Mouse (Mus musculus) cerebellum, postnatal 25 days (tissue): ENCODE results near the gene Gm49425.
A peak's percentile ranks its signal among the peaks of the same experiment; 100 is the strongest.

Experiments used
- DNase-seq, 2 experiments: peaks; one replicate each; pipeline ENCODE4 v3.0.0; 2021; ENCODE audit warnings: mixed read lengths in 2 of 2

Gm49425 gene

GRCm38 (mm10) chr15:101485911-101486635, 31.0 kb downstream of the Gm49425 start:
- no peak for DNase-seq

GRCm38 (mm10) chr15:101484939-101485338, 32.1 kb downstream of the Gm49425 start:
- no peak for DNase-seq

- DNase-seq: no peak
Observed at GRCm38 (mm10) chr15:101483646-101484045, 33.4 kb downstream of the Gm49425 start.

GRCm38 (mm10) chr15:101482056-101482455, 35.0 kb downstream of the Gm49425 start:
- DNase-seq: no peak

GRCm38 (mm10) chr15:101479666-101480060, 37.4 kb downstream of the Gm49425 start:
- DNase-seq: no peak

GRCm38 (mm10) chr15:101479007-101479665, 37.9 kb downstream of the Gm49425 start:
- DNase-seq: peak; percentile 54 to 73

GRCm38 (mm10) chr15:101472952-101473528, 44.0 kb downstream of the Gm49425 start, which contains the start of gene Krt86:
Krt86 (plus strand) TSS chr15:101473478.
- DNase-seq: no peak

GRCm38 (mm10) chr15:101469093-101469492, 48.0 kb downstream of the Gm49425 start:
- no peak for DNase-seq
